Mouse (Mus musculus): ENCODE measurements around the gene Naa40. TPM values are rescaled to one million over a fixed set of nuclear protein-coding genes. Genes with fewer than 3 reads are reported as not detected.

Naa40 gene
- total RNA-seq, 2 experiments from 2014 or later = 18.6 to 25.6 TPM

DNA sequence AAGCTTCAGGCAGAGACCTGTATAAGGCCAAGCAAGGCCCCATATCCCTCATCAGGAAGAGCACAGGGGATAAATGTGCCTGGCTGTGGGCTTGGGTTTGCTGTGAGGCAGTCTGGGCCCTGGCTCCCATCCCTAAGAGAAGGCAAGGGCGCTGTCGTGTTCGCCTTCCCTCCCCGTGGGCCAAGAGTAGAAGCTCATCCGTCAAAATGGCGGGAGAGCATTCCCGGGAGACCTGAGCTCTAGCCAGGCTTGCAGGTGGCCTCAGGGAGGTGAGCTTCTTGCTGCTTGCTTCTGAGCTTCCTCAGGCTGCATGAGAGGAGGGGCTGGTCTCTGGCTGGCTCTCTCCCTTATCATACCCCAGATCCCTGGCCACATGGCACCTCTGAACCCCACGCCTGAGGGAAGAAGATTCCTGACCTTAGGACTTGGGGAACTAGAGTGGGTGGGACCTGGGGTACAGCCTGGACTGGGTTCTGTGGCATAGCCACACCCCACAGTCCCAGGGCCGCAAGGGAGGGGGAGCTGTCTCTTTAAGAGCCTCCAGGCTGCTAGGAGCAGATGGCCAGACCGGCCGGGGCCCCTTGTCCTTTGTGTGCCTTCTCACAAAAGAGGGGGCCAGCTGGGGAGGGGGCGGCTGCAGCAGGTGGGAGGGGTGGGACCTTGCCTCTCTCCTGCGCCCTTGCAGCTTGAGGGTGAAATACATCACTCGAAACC lies 24.7 kb upstream of the Naa40 start:
- DNase-seq = no peak

DNA sequence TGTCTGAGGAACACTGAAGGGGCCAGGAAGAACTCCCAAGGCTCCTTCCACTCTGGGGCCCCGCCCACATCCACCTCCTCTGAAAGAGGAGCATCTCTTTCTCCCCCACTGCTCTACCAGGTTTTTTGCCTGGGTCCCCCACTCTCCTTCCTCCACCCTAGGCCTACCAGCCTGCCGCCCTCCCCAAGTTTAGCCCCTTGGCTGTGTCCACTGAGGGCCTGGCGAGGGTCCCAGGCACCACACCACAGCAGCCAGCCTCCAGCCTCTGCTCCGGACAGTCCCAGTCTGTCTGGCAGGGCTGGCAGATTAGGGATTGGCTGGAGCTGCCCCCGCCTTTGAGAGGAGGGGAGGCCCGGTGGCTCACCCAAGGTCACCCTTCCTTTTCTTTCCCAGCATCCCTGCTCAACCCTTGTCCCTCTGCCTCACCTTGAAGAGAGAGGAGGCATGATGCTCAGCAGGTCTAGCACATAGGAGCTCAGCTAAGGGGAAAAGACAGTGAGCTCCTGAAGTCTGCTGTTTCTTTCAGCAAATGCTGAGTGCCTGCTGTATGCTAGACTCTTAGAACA lies 23.9 kb upstream of the Naa40 start:
- peak; percentile 50 to 58 for DNase-seq

DNA sequence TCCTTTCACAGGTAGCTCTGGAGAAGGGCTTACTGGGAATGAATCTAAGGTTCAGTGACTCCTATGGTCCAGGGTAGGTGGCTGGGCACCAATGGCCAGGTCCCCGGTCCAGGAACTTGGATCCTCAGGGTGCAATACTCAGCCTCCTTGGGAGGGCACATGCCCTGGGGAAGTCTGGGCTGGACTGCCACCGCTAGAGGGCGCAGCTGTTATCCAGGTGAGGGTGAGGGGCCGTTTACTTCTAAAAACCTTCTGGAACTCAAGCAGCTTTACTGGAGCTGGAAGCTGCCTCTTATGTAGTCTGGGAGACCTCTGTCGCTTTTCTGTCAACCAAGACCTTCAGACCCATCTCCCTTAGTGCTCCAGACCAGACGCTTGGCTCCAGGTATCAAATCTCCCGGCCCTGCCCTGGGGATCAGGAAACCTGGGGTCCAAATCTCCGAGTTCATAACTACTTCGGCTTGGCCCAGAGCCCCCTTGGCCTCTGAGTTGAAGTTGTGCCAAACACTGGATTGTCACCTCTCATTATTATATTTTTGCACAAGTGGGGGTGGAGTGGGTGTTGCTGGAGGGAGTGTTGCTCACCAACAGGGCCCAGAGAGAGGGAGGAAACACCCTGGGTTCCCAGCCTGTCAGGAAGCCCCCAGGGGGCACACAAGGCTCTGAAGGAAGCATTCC lies 23.2 kb upstream of the Naa40 start:
- peak; percentile 87 to 92 for DNase-seq

DNA sequence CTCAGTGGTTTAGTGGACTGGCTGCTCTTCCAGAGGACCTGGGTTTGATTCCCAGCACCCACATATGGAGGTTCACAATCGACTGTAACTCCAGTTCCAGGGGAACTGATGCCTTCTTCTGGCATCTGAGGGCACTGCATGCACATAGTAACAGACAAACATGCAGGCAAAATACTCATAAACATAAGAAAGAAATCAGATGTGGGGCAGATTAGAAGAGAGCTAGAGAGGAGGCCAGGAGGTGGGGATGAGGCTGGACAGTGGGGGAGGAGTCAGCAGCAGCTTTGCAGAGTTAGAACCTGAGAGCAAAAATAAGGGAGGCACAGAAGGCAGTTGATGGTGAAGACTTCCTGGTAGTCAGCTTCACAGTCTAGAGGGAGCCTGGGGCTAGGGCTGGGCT lies 21.6 kb upstream of the Naa40 start:
- no peak for DNase-seq

DNA sequence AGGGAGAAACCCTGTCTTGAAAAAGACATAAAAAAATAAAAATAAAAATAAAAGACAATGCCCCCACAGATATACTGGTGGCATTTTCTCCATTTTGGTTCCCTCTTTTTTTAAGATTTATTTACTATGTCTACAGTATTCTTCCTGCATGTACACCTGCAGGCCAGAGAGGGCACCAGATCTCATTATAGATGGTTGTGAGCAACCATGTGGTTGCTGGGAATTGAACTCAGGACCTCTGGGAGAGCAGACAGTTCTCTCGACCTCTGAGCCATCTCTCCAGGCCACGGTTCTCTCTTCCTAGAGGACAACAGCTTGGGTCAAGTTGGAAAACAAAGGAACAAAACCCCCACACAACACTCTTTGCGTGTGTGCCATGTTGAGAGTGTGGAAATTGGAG lies 21.0 kb upstream of the Naa40 start:
- DNase-seq = no peak

DNA sequence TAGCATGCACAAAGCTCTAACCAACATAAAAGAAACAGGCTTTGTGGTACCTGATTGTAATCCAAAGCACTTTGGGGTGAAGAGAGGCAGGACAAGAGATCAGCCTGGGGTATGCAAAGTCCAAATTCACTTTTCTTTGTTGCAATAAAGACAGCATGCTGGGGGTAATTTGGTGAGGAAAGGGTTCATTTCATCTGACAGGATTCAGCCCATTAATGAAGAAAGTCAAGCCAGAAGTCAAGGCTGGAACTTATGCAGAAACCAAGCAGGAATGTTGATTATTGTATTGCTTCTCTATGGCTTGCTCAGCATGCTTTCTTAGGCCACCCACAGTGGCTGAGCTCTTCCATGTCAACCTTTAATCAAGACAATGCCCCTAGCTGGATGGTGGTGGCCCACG lies 20.5 kb upstream of the Naa40 start:
- DNase-seq = no peak

DNA sequence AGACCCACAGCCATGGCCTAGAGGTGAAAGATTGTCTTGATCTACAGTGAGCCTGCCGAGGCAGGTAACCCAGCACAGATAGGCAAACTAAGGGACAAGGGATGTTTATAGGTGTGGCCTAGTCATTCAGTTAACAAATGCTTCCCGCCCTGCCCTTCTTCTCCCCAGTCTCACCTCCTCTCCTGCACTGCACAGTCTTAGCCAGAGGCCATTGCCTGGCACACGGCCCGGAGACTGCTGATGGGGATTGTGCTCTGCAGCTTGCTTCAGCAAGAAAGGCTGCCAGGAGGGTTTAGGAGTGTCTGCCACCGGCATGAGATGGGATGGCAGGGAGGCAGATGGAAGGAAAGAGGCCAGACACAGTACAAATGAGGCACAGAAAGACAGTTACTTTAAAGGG lies 16.9 kb upstream of the Naa40 start:
- no peak for DNase-seq

DNA sequence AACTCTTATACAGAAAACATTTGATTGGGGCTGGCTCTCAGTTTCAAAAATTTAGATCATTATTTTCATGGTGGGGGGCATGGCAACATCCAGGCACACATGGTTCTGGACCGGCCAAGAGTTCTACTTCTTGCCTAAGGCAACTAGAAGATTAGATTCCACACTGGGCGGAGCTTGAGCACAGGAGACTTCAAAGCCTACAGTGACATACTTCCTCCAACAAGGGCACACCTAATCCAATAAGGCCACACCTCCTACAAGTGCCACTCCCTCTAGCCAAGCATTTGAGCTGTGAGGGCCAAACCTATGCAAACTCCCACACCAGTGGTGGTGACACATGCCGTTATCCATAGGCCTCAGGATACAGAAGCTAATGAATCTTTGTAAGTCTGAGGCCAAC lies 5.0 kb upstream of the Naa40 start:
- no peak for DNase-seq

DNA sequence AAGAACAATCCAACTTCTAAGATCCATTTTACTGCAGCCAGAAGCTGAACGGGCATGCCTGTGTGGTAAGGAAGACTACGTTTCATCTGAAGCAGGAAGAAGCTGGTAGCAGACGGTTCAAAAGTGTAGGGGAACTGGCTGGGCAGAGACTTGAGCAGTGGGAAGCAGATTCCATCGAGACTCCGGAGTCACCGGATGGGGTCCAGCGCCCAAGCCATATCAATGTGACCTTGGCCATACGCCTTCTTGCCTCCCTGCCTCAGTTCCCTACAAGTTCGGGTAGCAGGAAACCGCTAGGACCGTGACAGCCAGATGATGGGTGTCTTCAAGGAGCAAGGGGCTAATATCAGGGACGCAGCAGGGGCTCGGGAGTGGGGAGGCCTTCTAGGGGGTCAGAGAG lies 692 bp downstream of the Naa40 start:
- DNase-seq = no peak

DNA sequence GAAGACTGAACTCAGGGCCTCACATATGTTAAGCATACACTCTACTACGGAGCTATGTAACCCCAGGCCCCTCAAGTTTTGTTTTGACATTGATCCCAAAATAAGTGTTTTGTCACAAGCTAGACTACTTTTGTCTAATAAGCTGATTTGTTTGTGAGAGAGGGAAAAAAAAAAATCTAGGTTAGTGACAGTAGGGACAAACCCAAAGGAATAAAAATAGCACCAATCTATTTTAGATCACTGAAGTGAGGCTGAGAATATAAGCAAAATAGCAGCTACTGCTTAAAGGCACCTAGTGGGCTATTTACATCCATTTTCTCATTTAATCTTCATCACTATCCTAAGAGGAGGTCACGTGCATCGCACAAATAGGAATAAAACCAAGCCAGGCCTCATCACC lies 1.4 kb downstream of the Naa40 start:
- no peak for DNase-seq

DNA sequence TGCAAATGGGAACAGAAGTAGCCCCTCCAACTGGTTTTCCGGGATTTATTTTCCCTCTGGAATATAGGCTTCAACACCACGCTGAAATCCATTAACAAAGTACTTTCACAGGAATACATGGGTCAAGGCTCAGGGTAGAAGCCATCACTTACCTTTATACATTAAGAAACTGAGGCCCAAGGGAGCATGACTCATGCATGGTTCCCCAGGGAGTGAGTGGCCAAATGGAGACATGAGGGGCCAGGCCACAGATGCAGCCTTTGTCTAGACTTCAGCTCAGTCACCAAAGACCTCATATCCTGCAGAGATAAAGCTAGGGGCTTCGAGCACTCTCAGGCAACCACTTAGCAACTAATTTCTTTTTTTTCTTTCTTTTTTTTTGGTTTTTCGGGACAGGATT lies 4.2 kb downstream of the Naa40 start:
- DNase-seq = no peak

DNA sequence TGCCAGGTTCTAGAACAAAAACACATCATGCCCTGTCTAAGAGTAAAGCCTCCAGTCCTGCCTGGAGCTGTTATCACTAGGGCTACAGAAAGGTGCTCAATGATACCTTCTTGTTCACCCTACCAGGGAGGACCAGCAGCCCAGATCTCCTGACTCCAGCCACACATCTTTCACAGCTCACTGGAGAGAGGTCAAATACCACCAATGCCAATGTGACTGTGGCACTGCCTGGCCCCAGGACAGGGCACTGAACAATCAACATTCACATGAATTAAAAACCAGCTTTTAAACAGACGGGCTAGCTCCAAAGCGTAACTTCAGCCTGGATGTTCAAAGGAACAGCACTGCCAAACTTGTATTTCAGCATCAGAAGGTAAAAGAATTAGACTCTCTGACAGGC lies 5.0 kb downstream of the Naa40 start:
- DNase-seq = no peak

DNA sequence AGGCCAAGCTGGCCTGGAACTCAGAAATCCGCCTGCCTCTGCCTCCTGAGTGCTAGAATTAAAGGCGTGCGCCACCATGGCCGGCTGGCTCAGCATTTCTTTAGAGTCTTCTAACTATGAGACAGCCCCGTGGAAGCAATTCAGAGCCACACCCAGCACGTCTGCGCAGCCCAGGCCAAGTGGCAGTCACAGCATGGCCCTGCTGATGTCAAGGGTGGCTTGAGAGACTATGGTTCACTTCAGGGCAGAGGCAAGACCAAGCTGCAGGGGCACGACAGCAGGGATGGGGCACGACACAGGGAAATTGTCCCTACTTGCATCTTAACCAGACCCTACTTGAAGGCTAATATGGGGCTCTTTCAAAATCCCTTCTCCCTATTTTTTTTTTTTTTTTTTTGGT lies 5.5 kb downstream of the Naa40 start:
- DNase-seq = no peak

DNA sequence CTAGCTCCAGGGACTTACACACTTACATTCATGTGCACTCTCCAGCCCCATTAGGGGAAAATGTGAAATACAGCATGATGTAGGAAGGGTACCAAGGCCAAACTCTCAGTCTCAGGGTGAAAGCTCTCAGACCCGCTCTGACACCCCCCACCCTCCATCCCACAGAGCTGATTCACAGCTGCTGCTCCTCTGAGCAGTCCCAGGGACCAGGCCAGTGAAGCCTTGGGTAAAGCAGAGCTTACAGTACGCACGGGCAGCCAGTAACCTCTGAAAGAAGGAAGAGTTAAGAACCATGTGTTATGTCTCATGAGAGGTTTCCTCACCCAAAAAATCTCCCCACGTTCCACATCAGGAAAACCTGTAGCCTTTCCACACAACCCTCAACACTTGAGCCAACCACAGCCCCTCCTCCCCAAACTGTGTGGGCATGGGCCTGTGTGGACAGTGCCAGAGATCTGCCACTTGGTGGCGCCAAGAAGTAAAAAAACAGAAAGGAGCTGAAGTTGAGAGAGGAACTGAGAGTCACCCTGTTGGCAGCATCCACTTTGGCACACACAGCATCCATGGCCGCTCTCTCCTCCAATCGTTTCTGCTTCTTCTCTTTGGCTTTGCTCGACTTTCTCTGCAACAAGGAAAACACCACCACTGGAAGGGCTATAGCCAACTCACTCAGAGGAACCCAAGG lies 6.3 kb downstream of the Naa40 start:
- DNase-seq = peak; percentile 83 to 87

DNA sequence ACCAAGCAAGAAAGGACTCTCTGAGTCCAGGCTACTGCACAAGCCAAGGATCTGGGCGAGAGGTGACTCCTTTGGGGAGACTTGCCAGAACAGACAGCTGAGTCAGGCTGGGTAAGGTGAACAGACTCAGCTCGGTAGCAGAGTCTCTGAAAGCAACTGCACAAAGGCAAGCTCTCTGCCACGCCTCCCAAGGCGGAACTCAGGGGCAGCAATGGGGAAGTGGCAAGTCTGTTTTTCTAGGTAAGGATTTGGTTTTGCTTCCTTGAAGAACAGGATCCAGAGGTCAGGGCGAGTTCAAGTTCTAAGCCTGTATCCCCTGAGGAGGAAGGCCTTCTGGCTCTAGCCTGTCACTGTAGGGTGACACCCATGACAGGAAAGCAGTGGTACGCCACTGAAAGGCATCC lies 14.5 kb downstream of the Naa40 start:
- peak in 1 of 2 experiments; percentile 35 for DNase-seq

DNA sequence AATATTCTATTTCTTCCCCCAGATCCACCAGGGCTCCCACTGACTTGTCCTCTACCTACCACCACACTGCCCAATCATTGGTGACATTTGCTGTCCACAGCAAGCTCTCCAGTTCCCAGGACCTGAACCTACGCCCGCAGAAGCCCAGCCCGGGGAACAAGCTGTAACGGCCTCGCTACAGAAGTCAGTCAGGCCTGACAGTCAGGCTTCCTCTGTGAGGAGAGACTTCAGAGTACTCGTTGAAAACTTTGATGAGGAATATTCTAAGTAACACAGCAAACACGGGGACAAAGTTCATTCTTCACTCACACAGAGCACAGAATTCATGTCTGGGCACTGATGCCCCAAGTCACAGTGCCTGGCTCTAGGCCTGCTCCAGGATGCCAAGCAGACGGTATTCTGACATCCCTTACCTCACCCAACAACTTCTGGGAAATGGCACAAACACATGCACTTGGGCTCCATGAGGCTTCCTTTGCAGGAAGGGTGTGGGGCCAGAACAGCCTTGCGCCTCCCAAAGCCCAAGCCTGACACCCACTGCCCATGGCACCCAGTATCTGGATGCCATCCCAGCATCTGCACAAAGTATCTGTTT lies 15.8 kb downstream of the Naa40 start:
- no peak for DNase-seq

DNA sequence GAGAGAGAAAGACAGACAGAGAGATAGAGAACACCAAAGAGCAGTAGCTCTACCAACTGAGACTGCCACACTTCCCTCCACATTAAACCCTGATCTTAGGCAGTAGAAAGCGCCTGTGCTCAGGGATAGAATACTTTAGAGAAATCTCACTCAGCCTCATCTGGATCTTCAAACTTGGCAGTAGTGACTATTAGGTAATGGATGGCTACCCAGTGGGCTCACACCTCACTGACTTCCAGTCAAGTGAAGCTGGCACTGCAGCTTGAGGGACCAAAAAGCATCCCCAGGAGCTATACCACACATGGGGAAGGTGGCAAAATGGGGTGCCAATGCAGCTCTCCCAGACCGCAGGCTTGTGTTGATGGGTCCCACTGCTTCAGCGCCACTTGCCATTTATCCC lies 16.7 kb downstream of the Naa40 start:
- no peak for DNase-seq

DNA sequence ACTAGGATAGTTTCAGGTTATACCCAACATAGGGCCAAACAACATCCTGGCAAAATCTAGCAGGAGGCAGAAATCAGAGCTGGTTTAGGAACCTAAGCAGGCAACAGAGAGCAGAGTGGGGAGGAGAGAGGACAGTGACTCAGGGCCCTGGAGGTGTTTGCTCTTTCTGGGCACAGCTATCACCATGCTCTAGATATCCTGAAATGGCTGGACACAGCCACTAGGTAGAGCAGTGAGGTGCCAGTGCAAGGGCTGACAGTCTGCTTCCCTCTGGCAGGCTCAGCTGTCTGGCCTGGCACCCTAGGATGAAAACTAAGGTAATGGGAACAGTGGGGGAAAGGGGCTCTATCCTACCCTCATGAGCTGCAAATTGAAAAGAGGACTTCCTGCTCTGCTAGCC lies 17.5 kb downstream of the Naa40 start:
- DNase-seq = no peak

DNA sequence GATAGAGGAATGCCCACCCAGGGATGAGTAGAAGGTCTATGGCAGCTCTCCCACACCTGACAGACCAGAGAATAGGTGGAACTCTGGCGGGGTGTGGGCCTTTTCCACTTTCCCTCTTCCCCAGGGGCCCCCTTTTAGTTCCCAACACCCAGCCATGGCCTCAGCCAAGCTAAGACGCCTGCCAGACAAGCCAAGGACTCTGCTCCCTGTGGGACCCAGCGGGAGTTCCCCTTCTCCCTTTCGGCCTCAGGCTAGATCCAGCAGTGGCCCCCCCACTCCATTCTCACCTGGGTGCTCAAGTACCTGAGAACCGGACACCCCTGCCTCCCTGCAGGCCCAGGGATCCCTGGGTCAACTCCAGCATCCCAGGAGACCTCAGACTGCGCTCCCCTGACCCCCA lies 18.8 kb downstream of the Naa40 start:
- no peak for DNase-seq

DNA sequence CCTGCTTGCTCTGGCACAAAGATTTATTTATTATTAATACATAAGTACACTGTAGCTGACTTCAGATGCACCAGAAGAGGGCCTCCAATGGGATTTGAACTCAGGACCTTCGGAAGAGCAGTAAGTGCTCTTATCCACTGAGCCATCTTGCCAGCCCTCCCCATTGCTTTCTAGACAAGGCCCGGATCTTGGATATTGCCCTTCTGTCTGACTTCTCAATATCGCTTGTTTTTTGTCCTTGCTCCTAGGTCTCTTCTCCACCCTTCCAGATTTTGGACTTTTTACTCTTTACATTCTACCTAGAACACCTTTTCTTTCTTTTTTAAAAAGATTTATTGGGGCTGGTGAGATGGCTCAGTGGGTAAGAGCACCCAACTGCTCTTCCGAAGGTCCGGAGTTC lies 22.2 kb downstream of the Naa40 start:
- DNase-seq = no peak

DNA sequence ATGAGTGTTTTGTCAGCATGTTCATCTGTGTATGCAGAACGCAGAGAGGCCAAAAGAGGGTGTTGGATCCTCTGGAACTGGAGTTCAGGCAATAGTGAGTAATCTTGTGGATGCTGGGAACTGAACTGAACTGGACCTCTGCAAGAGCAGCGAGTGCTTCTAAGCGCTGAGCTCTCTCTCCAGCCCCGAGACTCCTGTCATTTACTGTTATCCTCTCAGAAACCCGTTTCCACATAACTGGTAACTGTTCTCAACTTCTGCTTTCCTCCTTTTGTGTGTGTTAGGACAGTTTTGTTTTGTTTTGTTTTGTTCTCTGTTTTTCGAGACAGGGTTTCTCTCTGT lies 23.1 kb downstream of the Naa40 start:
- DNase-seq = no peak

DNA sequence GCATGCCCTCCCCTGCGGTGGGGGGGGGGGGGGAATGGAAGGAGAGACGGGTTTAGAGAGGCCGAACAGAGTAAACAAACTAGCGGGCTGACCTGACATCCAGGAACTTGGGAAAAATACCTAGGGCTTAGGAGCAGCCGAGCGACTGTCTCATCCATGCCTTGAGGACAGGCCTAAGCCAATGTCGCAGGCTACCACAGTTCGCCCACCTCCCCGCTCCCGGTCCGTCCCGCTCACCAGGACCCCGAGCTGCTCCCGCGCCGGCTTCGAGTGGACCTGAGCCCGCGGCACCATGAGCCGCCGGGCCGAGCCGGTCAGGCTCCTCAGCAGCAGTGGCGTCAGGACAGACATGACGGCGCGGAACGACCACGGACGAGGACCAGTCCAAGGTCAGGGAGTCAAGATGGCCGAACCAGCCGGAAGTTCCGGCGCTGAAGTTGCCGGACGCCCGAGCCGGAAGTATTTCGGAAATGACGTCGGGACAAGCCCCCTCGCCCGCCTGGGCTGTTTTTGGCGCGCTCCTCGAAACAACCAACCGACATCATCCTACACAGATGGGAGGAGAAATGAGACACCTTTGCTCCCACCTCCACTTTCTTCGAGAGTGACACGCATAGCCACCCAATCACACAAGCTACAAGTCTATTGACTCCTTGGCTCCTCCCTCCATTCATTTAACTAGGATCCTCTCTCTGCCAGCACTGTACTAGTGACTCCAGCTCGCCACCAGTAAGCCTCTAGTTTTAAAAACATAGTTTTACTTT lies 23.6 kb downstream of the Naa40 start, which contains the start of gene Cox8a:
TSS of gene Cox8a (minus strand) at position 455 of the 764 bp plus-strand sequence.
- peak; percentile 97 to 98 for DNase-seq
